In genomic region chr10:7037194-7037593, GRCm38 (mm10) we compare ENCODE assay signal across 26 mouse cellular contexts. TPM values are rescaled to one million over a fixed set of nuclear protein-coding genes. Genes with fewer than 3 reads are reported as not detected.
DNase-seq lines count a peak whose midpoint lies in the region; ATAC-seq and TF ChIP-seq lines count a peak whose summit lies in the region.
"Had no signal": no experiment of that assay in that cellular context is flagged by ENCODE, and none has a peak within 500 bp of the region (broad histone marks: within the 10 kb centered on the region; RNA-seq: fewer than 3 reads in every experiment).

No protein-coding gene starts in this region.

- H3K4me3 ChIP-seq in lung, postnatal 0 days (ENCODE audit: low read depth, low read length), result no peak overlapping the region
- H3K4me3 ChIP-seq: embryonic facial prominence, embryonic 10.5 days; embryonic facial prominence, embryonic 13.5 days; erythroblast, embryonic 14.5 days; forebrain, embryonic 12.5 days; forebrain, embryonic 15.5 days; hindbrain, embryonic 10.5 days; hindbrain, embryonic 13.5 days had no signal

- no peaks in the 10 kb centered on the region for H3K9me3 ChIP-seq in lung, postnatal 0 days (ENCODE audit: low read length)
- H3K9me3 ChIP-seq: embryonic facial prominence, embryonic 10.5 days; embryonic facial prominence, embryonic 13.5 days; forebrain, embryonic 12.5 days; forebrain, embryonic 15.5 days; hindbrain, embryonic 10.5 days; hindbrain, embryonic 13.5 days had no signal

- no peak for TF ChIP-seq CTCF in lung, postnatal 0 days (IDR thresholded peaks at IDR 0.05)

- H3K27ac ChIP-seq in lung, postnatal 0 days (ENCODE audit: low read length), result no peak overlapping the region
- H3K27ac ChIP-seq: embryonic facial prominence, embryonic 10.5 days; embryonic facial prominence, embryonic 13.5 days; forebrain, embryonic 12.5 days; forebrain, embryonic 15.5 days; hindbrain, embryonic 10.5 days; hindbrain, embryonic 13.5 days had no signal

- no peak overlapping the region for H3K4me2 ChIP-seq in lung, postnatal 0 days (replicated peaks; ENCODE audit: low read depth, low read length)
- H3K4me2 ChIP-seq: embryonic facial prominence, embryonic 13.5 days; forebrain, embryonic 12.5 days; forebrain, embryonic 15.5 days; heart, embryonic 11.5 days; hindbrain, embryonic 13.5 days had no signal

- TF ChIP-seq EP300 in lung, postnatal 0 days (IDR thresholded peaks at IDR 0.05), result no peak

- no peaks in the 10 kb centered on the region for H3K36me3 ChIP-seq in lung, postnatal 0 days (ENCODE audit: insufficient read depth, low read length)
- H3K36me3 ChIP-seq: embryonic facial prominence, embryonic 10.5 days; embryonic facial prominence, embryonic 13.5 days; forebrain, embryonic 12.5 days; forebrain, embryonic 15.5 days; hindbrain, embryonic 10.5 days; hindbrain, embryonic 13.5 days had no signal

- H3K27me3 ChIP-seq in lung, postnatal 0 days (replicated peaks; ENCODE audit: insufficient read depth, low read length), result no peaks in the 10 kb centered on the region
- H3K27me3 ChIP-seq: embryonic facial prominence, embryonic 13.5 days; forebrain, embryonic 12.5 days; forebrain, embryonic 15.5 days; hindbrain, embryonic 13.5 days; Patski had no signal

- DNase-seq in lung, postnatal 0 days (ENCODE audit: low spot score), result peak; percentile 8
- DNase-seq in lung, postnatal 14 days, result no peak
- no peak for DNase-seq in testis, postnatal 14 days (ENCODE audit: low spot score)
- no peak for DNase-seq in gastrocnemius, adult 8-10 months (ENCODE audit: low spot score in 2 of 2)
- DNase-seq: adrenal gland, postnatal 10 days; adrenal gland, postnatal 36 days; cerebellum, adult 18-20 months; cerebellum, adult 9-11 months; cerebellum, postnatal 25 days; embryo, embryonic 11 days; gastrocnemius, postnatal 10 days; gastrocnemius, postnatal 36 days; heart, adult 11 months had no signal

- no peaks in the 10 kb centered on the region for H3K4me1 ChIP-seq in lung, postnatal 0 days (ENCODE audit: insufficient read depth, low read depth, low read length)
- H3K4me1 ChIP-seq: embryonic facial prominence, embryonic 10.5 days; forebrain, embryonic 12.5 days; forebrain, embryonic 15.5 days; hindbrain, embryonic 10.5 days; hindbrain, embryonic 13.5 days had no signal

- 67% methylated on average over 5 of the region's 5 CpGs for WGBS in lung, postnatal 0 days

- H3K9ac ChIP-seq in lung, postnatal 0 days (replicated peaks; ENCODE audit: low read depth), result no peak overlapping the region
- H3K9ac ChIP-seq: embryonic facial prominence, embryonic 13.5 days; forebrain, embryonic 12.5 days; forebrain, embryonic 15.5 days; hindbrain, embryonic 13.5 days had no signal

- no peak for ATAC-seq in lung, postnatal 0 days
- peak; percentile 22 to 72; a peak in 1 of 4 replicates for ATAC-seq in hematopoietic stem cell, adult 5-6 weeks (replicated peaks in 1 of 2; ENCODE audit: insufficient read depth in 1 of 2, low FRiP score in 2 of 2, low TSS enrichment in 1 of 2, low read depth in 1 of 2, poor library complexity in 2 of 2, severe bottlenecking in 2 of 2)
- ATAC-seq in monocyte, adult 5-6 weeks (replicated peaks; ENCODE audit: insufficient number of reproducible peaks, low FRiP score, low TSS enrichment, poor library complexity, severe bottlenecking), result peak; percentile 48; the same call in 1 of the 2 replicates
- ATAC-seq: forebrain, embryonic 15.5 days; hindbrain, embryonic 16.5 days; Patski had no signal

RNA-seq across cellular contexts. Expression of gene Ipcef1, which starts 15.1 kb away (rescaled TPM):
- polyA plus RNA-seq in lung, postnatal 0 days (2015; fragmentation: Nextera tagmentation; extraction: Ambion mirVana), result 0.27 and 0.29 TPM in 2 replicates
- total RNA-seq in hematopoietic stem cell, adult 5-6 weeks (2017), result 15.7 and 36.1 TPM in 2 replicates
- total RNA-seq in monocyte, adult 5-6 weeks (2017), result 20.3 to 56.6 TPM (median 30.0 TPM) in 3 replicates
- total RNA-seq in gastrocnemius, adult 8-10 months (2022), result under 1 TPM in 2 of 4 experiments, not detected in 2; 0.05 to 0.10 TPM
- polyA plus RNA-seq: heart, embryonic 14.5 days; Patski had no signal

Comparison
In these comparisons a context has a peak if more than half of its experiments do, and no peak if none do; other contexts are left out.
1. RNA of gene Ipcef1, which starts 15.1 kb away (total RNA-seq): 20.3 to 56.6 TPM in monocyte, adult 5-6 weeks and 15.7 to 36.1 TPM in hematopoietic stem cell, adult 5-6 weeks; 0.05 to 0.10 TPM in gastrocnemius, adult 8-10 months; every median in the first group is over 10 times any median in the second.